Mouse (Mus musculus) heart, postnatal 0 days (tissue): Measurements from ENCODE around the gene Prdm15.

Experiments used
- CTCF ChIP-seq: IDR thresholded peaks from 2 replicates; pipeline ENCODE4 v1.5.1; 2016; ENCODE audit warnings: antibody characterized with exemption, control low read depth, low read depth
- EP300 ChIP-seq: IDR thresholded peaks from 2 replicates; pipeline ENCODE4 v1.6.1; 2016; ENCODE audit warnings: antibody characterized with exemption, low read depth

DNA sequence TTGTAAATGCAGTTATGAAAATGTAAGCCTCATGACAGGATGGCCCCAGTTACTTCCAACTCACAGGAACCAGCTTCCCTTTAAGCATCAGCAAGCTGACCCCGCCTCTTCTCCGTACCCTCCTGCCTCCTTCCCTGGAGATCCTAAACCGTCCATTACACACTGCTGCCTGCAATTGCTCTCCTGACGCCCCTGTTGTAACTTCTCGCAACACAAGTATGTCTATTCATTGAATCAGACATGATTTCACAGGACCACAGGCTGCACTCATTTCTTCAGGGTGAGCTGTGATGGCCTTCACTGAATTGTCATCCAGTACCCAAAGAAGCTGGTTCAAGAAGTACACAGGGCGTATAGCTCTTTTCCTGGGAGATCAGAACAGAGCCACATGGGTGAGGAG lies 2.8 kb downstream of the Prdm15 start:
- TF ChIP-seq CTCF (no peak), EP300 (no peak)
